ENCODE assay signal across 19 mouse cellular contexts in genomic region chr11:107459828-107460227, GRCm38 (mm10).
"Had no signal": no experiment of that assay in that cellular context is flagged by ENCODE, and none has a peak within 500 bp of the region (broad histone marks: within the 10 kb centered on the region; RNA-seq: fewer than 3 reads in every experiment).

No protein-coding gene starts in this region.

- H3K36me3 ChIP-seq: midbrain, embryonic 12.5 days; midbrain, embryonic 15.5 days; neural tube, embryonic 13.5 days; neural tube, embryonic 15.5 days; stomach, embryonic 15.5 days had no signal

- H3K9me3 ChIP-seq: midbrain, embryonic 12.5 days; midbrain, embryonic 15.5 days; neural tube, embryonic 15.5 days; stomach, embryonic 15.5 days had no signal

- ATAC-seq: midbrain, embryonic 15.5 days had no signal

- H3K4me2 ChIP-seq: lung, embryonic 14.5 days; midbrain, embryonic 12.5 days; midbrain, embryonic 15.5 days; neural tube, embryonic 13.5 days; neural tube, embryonic 15.5 days; stomach, embryonic 15.5 days had no signal

- DNase-seq: lung, adult 18-20 months; lung, embryonic 14.5 days; lung, postnatal 10 days; lung, postnatal 4 days; retina, postnatal 1 day; right cerebral cortex, adult 18-20 months; right cerebral cortex, postnatal 25 days; right cerebral cortex, postnatal 4 days; thymus, adult 2 months; thymus, postnatal 25 days; thymus, postnatal 4 days had no signal

- H3K27me3 ChIP-seq: midbrain, embryonic 12.5 days; midbrain, embryonic 15.5 days; neural tube, embryonic 13.5 days; neural tube, embryonic 15.5 days; stomach, embryonic 15.5 days had no signal

- H3K9ac ChIP-seq: lung, embryonic 14.5 days; midbrain, embryonic 12.5 days; midbrain, embryonic 15.5 days; neural tube, embryonic 13.5 days; neural tube, embryonic 15.5 days; stomach, embryonic 15.5 days had no signal

- H3K27ac ChIP-seq: midbrain, embryonic 10.5 days; midbrain, embryonic 12.5 days; midbrain, embryonic 15.5 days; neural tube, embryonic 13.5 days; neural tube, embryonic 15.5 days; stomach, embryonic 15.5 days; stomach, postnatal 0 days had no signal

- H3K4me1 ChIP-seq: midbrain, embryonic 15.5 days; neural tube, embryonic 15.5 days had no signal

- H3K4me3 ChIP-seq: midbrain, embryonic 10.5 days; midbrain, embryonic 12.5 days; midbrain, embryonic 15.5 days; myocyte; neural tube, embryonic 13.5 days; neural tube, embryonic 15.5 days; stomach, embryonic 15.5 days had no signal
